Mouse (Mus musculus) hindbrain, embryonic 10.5 days (tissue): ENCODE data around the gene Wap. TPM values are rescaled to one million over a fixed set of nuclear protein-coding genes. Genes with fewer than 3 reads are reported as not detected.
"Not testable (repeated sequence)": the region's sequence is repeated elsewhere in the genome, so short reads cannot be mapped to it uniquely, and the experiment has no call there.

Experiments
- DNase-seq: peaks from one replicate; pipeline ENCODE4 v3.0.0-alpha.2; 2017; ENCODE audit warnings: low spot score
- H3K27ac ChIP-seq: fragments of 300-500 bp; sonication (generic); 2 replicates; pipeline ENCODE4 v1.5.1; 2016; ENCODE audit warnings: mild to moderate bottlenecking, moderate library complexity
- H3K27me3 ChIP-seq: fragments of 300-500 bp; sonication (generic); 2 replicates; pipeline ENCODE4 v1.6.1; 2016; ENCODE audit warnings: mild to moderate bottlenecking; ENCODE audit not compliant: poor library complexity, insufficient read depth, severe bottlenecking
- H3K36me3 ChIP-seq: fragments of 300-500 bp; sonication (generic); 2 replicates; pipeline ENCODE4 v1.6.1; 2016; ENCODE audit warnings: mild to moderate bottlenecking, moderate library complexity
- H3K4me1 ChIP-seq: fragments of 300-500 bp; sonication (generic); replicated peaks from 2 replicates; pipeline ENCODE4 v1.6.1; 2016; ENCODE audit warnings: mild to moderate bottlenecking
- H3K4me3 ChIP-seq: fragments of 300-500 bp; sonication (generic); 2 replicates; pipeline ENCODE4 v1.5.1; 2016; ENCODE audit warnings: mild to moderate bottlenecking, moderate library complexity
- H3K9me3 ChIP-seq: fragments of 300-500 bp; sonication (generic); 2 replicates; pipeline ENCODE4 v1.6.1; 2016; ENCODE audit warnings: mild to moderate bottlenecking, moderate library complexity
- WGBS: fragments of 180-500 bp; shearing (Covaris S2); methylation state at CpG from one replicate; pipeline ENCODE4 v1.1.7; 2016; 5-methylcytosine and 5-hydroxymethylcytosine counted together
- polyA plus RNA-seq: library from polyadenylated mRNA; unstranded; fragments of >200 nt; fragmentation: Nextera tagmentation; extraction: Ambion mirVana; gene quantifications from 2 replicates; pipeline ENCODE4 v1.2.1, GENCODE M21; 2016

The Wap gene
- polyA plus RNA-seq, 1 experiment from 2014 or later, result not detected

DNA sequence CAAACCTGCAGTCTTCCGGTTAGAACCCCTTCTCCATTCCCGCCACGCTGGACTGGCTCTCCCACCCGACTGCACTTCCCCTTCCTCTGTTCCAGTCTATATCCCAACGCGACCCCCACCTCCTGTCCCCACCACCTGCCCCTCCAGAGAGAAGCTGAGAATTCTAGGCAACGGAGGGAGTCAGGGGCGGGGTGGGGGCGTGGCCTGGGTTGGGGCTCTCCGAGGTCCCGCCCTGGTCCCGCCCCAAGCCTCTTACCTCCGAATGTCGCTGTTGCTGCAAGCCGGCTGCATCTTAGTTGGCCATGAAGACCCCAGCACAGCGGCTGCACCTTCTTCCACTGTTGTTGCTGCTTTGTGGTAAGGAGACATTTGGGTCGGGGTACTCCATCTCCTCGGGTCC lies 19.8 kb upstream of the Wap start, which contains the start of gene Ramp3:
Gene Ramp3 (plus strand): TSS at position 251 of the 400 bp plus-strand sequence.
- Histone ChIP-seq H3K36me3 (no peaks in the 10 kb centered on the region), H3K27me3 (peaks cover 25% of the 10 kb centered on the region), H3K27ac (peak within 1 kb of the TSS; percentile 69), H3K4me1 (peaks cover 49% of the 10 kb centered on the region), H3K9me3 (no peaks in the 10 kb centered on the region), H3K4me3 (peak within 1 kb of the TSS; percentile 58)
- under 1% methylated on average over 18 of the region's 18 CpGs for WGBS
- peak; percentile 75 for DNase-seq

DNA sequence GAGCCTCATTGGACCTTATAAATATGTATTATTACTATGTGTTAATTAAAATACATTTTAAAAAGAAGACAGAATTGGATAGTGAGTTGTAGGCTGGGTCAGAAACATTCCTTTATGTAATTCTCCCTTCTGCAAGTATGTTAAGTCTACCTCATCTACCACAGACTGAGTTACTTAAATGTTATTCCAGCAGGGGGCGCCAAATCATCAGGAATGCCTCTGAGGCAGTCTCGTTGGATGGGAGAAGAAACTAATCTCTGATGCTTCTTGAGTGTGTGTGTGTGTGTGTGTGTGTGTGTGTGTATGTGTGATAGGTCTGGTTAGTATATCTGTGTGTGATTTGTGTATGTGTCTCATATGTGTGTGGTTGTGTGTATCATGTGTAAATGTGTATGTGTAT lies 16.5 kb upstream of the Wap start:
- Histone ChIP-seq H3K4me1 (peaks cover 26% of the 10 kb centered on the region), H3K27ac (no peak overlapping the region), H3K36me3 (no peaks in the 10 kb centered on the region), H3K27me3 (peaks cover 9% of the 10 kb centered on the region; the same call in 1 of the 2 replicates), H3K9me3 (no peaks in the 10 kb centered on the region), H3K4me3 (no peak overlapping the region)
- peak; percentile 82 for DNase-seq
- WGBS, result 2% methylated on average over 2 of the region's 2 CpGs

DNA sequence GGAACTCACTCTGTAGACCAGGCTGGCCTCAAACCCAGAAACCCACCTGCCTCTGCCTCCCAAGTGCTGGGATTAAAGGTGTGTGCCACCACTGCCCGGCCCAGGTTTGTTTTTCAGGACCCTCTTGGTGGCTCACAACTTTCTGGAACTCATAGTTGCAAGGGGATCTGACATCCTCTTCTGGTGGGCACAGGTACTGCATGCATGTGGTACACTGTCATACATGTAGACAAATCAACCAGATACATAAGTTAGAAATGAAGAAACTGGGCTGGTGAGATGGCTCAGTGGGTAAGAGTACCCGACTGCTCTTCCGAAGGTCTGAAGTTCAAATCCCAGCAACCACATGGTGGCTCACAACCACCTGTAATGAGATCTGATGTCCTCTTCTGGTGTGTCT lies 14.5 kb upstream of the Wap start:
- H3K36me3 ChIP-seq, H3K4me3 ChIP-seq, H3K9me3 ChIP-seq, DNase-seq, H3K27me3 ChIP-seq, H3K27ac ChIP-seq: not testable (repeated sequence)
- H3K4me1 ChIP-seq, result peaks cover 17% of the 10 kb centered on the region
- 78% methylated on average over 3 of the region's 3 CpGs for WGBS

DNA sequence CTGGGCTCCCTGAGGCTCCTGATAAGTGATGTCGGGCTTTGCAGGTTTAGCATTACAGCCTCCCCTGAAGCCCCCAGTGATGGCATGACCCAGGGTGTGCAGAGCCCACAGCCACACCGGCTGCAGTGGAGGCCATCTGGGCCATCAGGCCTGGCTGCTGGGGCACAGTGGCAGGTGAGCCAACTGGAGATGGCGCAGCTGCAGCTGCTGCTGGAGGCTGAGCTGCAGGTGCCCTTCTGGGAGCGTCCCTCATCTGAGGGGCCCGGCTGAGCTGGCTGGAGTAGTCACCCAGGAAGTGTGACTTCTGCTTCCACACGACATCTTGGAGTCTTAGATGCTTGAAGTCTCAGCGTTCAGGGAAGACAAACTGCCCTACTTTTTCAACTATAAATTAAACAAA lies 12.1 kb upstream of the Wap start:
- H3K4me3 ChIP-seq, result no peak overlapping the region
- H3K9me3 ChIP-seq, result no peaks in the 10 kb centered on the region
- no peak overlapping the region for H3K27ac ChIP-seq
- H3K27me3 ChIP-seq, result no peaks in the 10 kb centered on the region
- WGBS, result 72% methylated on average over 7 of the region's 7 CpGs
- H3K36me3 ChIP-seq, result no peaks in the 10 kb centered on the region
- H3K4me1 ChIP-seq, result 0 out of 2 replicates have a peak, but pooled peaks cover 2% of the 10 kb centered on the region
- DNase-seq, result no peak

DNA sequence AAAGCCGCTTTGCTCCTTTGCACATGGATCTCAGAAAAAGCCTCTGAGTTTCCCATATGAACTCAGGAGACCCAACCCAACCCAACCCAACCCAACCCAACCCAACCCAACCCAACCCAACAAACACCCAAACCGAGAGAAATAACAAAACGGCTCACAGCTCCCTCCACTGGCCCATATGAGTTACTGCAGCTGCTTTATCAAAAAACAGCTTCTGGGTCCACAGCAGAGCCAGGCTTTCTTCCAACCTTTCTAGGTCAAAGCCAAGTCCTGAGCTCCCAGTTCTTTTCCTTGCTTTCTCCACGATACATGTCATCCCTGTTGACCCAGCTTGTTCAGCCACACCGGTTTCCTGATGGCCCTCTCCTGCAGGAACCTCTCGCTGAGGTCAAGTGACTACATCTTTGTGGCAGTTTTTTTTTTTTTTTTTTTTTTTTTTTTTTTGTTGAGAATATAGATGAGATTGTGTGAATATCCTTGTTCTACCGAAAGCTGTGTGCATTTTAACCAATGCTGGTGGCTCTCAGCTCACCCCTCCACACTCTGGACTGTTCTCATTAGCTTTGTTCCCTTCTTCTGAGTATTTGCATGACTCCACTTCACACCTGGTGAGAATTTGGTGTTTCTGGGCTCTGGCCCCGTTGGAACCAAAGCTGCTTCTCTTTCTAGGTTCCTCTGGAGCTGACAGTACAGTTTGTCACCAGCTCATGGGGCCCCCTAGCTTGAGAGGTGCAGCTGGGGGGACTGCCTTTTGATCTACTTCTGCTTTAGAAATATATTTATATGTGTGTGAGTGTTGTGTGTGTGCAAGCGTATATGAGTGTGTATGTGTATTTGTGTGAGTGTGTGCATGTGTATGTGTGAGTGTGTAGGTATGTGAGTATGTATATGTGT lies 9.6 kb upstream of the Wap start:
- Histone ChIP-seq H3K36me3 (no peaks in the 10 kb centered on the region), H3K4me3 (no peak overlapping the region), H3K4me1 (0 out of 2 replicates have a peak, but pooled peaks cover 2% of the 10 kb centered on the region), H3K27me3 (no peaks in the 10 kb centered on the region), H3K9me3 (no peaks in the 10 kb centered on the region), H3K27ac (no peak overlapping the region)
- WGBS, result 64% methylated on average over 9 of the region's 9 CpGs
- no peak for DNase-seq

GRCm38 (mm10) chr11:6644566-6644965 lies 6.1 kb upstream of the Wap start:
- Histone ChIP-seq H3K27me3 (no peaks in the 10 kb centered on the region), H3K4me1 (no peaks in the 10 kb centered on the region), H3K9me3 (no peaks in the 10 kb centered on the region), H3K27ac (no peak overlapping the region), H3K4me3 (no peak overlapping the region), H3K36me3 (no peaks in the 10 kb centered on the region)
- WGBS, result 83% methylated on average over 6 of the region's 6 CpGs
- no peak for DNase-seq

- H3K27me3 ChIP-seq, result no peaks in the 10 kb centered on the region
- no peak for DNase-seq
- no peaks in the 10 kb centered on the region for H3K4me1 ChIP-seq
- H3K27ac ChIP-seq, result no peak overlapping the region
- H3K36me3 ChIP-seq, result no peaks in the 10 kb centered on the region
- H3K4me3 ChIP-seq, result no peak overlapping the region
- 71% methylated on average over 6 of the region's 6 CpGs for WGBS
- no peaks in the 10 kb centered on the region for H3K9me3 ChIP-seq
These were observed 635 bp upstream of the Wap start for GRCm38 (mm10) chr11:6639072-6639471.

DNA sequence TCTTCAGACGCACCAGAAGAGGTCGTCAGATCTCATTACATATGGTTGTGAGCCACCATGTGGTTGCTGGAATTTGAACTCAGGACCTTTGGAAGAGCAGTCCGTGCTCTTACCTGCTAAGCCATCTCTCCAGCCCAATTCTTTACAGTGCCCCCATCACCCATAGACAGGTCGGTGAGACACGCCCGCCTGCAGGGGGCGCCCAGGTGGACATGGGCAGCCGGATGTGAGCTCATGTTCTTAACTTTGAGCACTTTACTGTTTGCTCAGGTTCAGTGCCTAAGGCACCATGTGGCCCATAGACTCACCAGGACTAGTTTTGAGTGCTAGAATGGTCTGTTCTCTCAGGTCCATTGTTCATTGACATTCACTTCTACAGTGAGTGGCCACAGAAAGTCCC lies 2.3 kb downstream of the Wap start:
- no peaks in the 10 kb centered on the region for H3K9me3 ChIP-seq
- no peaks in the 10 kb centered on the region for H3K27me3 ChIP-seq
- WGBS, result 73% methylated on average over 8 of the region's 8 CpGs
- no peak overlapping the region for H3K4me3 ChIP-seq
- H3K4me1 ChIP-seq, result no peaks in the 10 kb centered on the region
- no peaks in the 10 kb centered on the region for H3K36me3 ChIP-seq
- no peak for DNase-seq
- H3K27ac ChIP-seq, result no peak overlapping the region

DNA sequence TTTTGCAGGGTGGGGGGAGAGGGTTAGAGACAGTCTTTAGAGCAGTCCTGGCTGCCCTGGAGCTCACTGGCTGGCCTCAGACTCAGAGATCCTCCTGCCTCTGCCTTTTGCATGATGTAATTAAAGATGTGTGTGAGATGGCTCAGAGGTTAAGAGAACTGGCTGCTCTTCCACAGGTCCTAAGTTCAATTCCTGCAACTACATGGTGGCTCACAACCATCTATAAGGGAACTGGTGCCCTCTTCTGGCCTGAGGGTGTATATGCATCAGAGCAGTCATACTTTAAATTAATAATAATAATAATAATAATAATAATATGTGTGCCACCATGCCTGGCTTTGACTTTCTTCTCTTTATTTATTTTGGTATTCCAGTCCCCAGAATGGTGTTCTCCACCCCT lies 8.8 kb downstream of the Wap start:
- H3K27ac ChIP-seq, result no peak overlapping the region
- no peak for DNase-seq
- no peak overlapping the region for H3K4me3 ChIP-seq

DNA sequence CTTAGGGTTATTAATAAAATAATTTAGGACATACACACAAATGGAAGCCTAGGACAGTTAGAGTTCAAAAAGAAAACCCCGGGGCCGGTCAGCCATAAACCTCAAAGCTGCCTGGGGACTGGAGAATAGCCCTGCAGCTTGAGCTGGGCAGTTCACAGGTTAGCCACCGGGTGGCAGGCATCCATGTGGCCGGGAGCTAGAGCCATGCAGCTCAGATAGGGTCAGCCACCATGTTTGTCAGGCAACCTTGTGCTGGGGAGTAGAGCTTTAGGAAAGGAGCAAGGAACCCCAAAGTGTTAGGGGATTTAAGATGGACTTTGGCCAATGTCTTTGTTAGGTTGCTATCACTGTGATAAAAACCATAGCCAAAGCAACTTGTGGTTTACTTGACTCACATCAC lies 9.9 kb downstream of the Wap start:
- peaks cover 24% of the 10 kb centered on the region for H3K4me1 ChIP-seq
- WGBS, result 26% methylated on average over 4 of the region's 4 CpGs
- no peaks in the 10 kb centered on the region for H3K27me3 ChIP-seq
- DNase-seq, result peak; percentile 69
- H3K36me3 ChIP-seq, result peaks cover 13% of the 10 kb centered on the region
- no peak overlapping the region for H3K27ac ChIP-seq
- no peak overlapping the region for H3K4me3 ChIP-seq
- H3K9me3 ChIP-seq, result no peaks in the 10 kb centered on the region

More for the DNA sequence above, 8.8 kb downstream of the Wap start:
- Histone ChIP-seq H3K9me3 (no peaks in the 10 kb centered on the region), H3K27me3 (no peaks in the 10 kb centered on the region), H3K36me3 (peaks cover 2% of the 10 kb centered on the region; the same call in 1 of the 2 replicates), H3K4me1 (peaks cover 13% of the 10 kb centered on the region)

- H3K27ac ChIP-seq, result no peak overlapping the region
- H3K4me3 ChIP-seq, result no peak overlapping the region
- peaks cover 21% of the 10 kb centered on the region for H3K36me3 ChIP-seq
- WGBS, result 91% methylated on average over 4 of the region's 4 CpGs
- no peak for DNase-seq
- peaks cover 28% of the 10 kb centered on the region for H3K4me1 ChIP-seq
- no peaks in the 10 kb centered on the region for H3K27me3 ChIP-seq
- H3K9me3 ChIP-seq, result no peaks in the 10 kb centered on the region
These were observed 10.7 kb downstream of the Wap start for GRCm38 (mm10) chr11:6627731-6628130.

DNA sequence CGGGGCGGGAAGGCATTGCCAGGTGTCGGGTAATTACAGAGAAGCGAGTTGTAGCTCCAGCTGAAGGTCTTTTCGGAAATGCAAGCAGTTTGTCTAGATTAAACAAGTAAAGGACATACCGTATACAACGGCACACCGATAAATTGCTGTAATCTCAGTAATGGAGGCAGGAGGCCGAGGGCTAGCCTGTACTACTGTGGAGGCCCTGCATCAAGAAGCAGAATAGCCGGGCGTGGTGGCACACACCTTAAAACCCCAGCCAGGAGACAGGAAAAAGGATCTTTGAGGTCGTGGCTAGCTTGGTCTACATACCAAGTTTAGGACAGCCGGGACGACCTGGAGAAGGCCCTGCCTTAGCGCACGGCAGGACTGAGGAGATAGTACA lies 12.1 kb downstream of the Wap start:
- Histone ChIP-seq H3K27ac (peak overlapping the region; percentile 95), H3K4me3 (peak overlapping the region; percentile 85), H3K27me3 (no peaks in the 10 kb centered on the region), H3K4me1 (peaks cover 28% of the 10 kb centered on the region), H3K36me3 (peaks cover 35% of the 10 kb centered on the region), H3K9me3 (no peaks in the 10 kb centered on the region)
- DNase-seq, result no peak
- WGBS, result 13% methylated on average over 16 of the region's 16 CpGs

GRCm38 (mm10) chr11:6625478-6626387 lies 12.7 kb downstream of the Wap start, which contains the start of gene Tbrg4:
Gene Tbrg4 (minus strand): TSS chr11:6626067.
- under 1% methylated on average over 66 of the region's 66 CpGs for WGBS
- H3K4me3 ChIP-seq, result peak within 1 kb of the TSS; percentile 85
- H3K9me3 ChIP-seq, result no peaks in the 10 kb centered on the region
- no peaks in the 10 kb centered on the region for H3K27me3 ChIP-seq
- DNase-seq, result peak; percentile 93
- H3K36me3 ChIP-seq, result peaks cover 41% of the 10 kb centered on the region
- H3K27ac ChIP-seq, result peak within 1 kb of the TSS; percentile 95
- peaks cover 28% of the 10 kb centered on the region for H3K4me1 ChIP-seq
